Mouse (Mus musculus) left cerebral cortex, postnatal 36 days (tissue): Measurements from ENCODE around the gene Iba57. TPM values are rescaled to one million over a fixed set of nuclear protein-coding genes. Genes with fewer than 3 reads are reported as not detected.

ENCODE experiments used
- DNase-seq, 2 experiments: peaks; one replicate each; pipeline ENCODE4 v3.0.0; 2021 to 2022; ENCODE audit warnings: low spot score in 2 of 2, mixed read lengths in 1 of 2
- intact Hi-C: fragments of 180-260 bp; cut with DNase I; formaldehyde crosslinking; loops from one replicate; pipeline ENCODE4 v1.15.1; 2025
- total RNA-seq, 2 experiments: library from RNA; stranded (reverse); gene quantifications; 2 replicates each; pipeline ENCODE4 v1.2.3; 2021

Iba57 gene
- total RNA-seq, 2 experiments from 2014 or later: 6.8 to 7.8 TPM

GRCm38 (mm10) chr11:59176921-59177320 is 13.4 kb upstream of the Iba57 start:
- intact Hi-C loops: no loop called here
- no peak for DNase-seq

GRCm38 (mm10) chr11:59176475-59176874 is 12.9 kb upstream of the Iba57 start:
- DNase-seq: no peak
- intact Hi-C loops: no loop called here

DNA sequence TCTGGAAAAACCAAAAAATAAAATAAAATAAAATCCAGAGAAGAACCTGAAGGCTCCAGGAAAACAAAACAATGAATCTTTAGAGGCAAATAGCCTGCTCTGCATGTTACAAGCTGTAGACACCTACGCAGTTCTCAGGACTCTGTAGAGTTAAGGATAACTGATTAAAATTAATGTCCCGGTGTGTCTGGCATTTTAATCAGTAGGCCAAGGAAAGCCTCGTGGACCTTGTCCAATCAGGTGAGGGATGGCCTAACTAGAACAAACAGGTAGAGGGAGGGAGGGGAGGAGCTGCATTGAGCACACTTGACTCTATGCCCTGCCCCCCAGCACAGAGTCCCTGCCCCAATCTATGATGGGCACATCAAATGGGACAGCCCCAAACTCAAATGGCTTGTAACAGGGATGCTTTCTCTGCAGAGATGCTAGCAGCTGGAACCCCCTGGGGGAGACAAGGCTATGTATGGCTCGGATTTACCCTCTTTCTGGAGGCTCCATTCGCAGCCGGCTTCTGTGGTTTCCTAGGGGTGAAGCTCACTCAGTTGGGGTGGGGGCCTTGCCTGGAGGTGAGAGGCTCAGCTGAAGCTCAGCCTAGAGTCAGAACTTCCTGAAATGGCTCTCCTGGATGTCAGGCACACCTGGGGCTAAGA is 10.8 kb upstream of the Iba57 start:
- intact Hi-C loops: no loop called here
- DNase-seq: no peak

GRCm38 (mm10) chr11:59170549-59170948 is 7.0 kb upstream of the Iba57 start:
- intact Hi-C loops: no loop called here
- DNase-seq: no peak

DNA sequence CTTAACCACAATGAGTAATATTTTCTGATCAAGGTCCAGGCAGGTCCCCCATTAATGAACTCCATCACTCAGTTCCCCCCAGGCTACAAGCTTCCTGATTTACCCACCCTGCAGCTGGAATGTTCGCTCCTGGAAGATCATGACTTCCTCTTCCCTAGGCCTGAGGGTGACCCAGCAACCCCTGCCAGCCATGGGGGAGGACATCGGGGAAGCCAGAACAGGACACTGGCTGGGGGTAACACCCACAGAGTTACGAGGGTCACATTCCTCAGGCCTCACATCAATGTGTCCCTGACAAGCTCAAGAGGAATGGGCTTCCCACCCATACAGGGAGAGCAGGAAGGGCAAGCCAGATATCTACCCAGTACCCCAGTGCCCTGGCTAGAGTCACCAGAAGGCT is 6.3 kb upstream of the Iba57 start:
- intact Hi-C loops: no loop called here

GRCm38 (mm10) chr11:59165616-59166241 is 2.2 kb upstream of the Iba57 start:
- intact Hi-C loops: no loop called here
- no peak for DNase-seq

More for the DNA sequence above, 6.3 kb upstream of the Iba57 start:
- DNase-seq: no peak

GRCm38 (mm10) chr11:59164384-59164783 is 845 bp upstream of the Iba57 start:
- no peak for DNase-seq
- intact Hi-C loops: no loop called here

- intact Hi-C loops: no loop called here
- no peak for DNase-seq
Measured at GRCm38 (mm10) chr11:59162443-59163254, 890 bp downstream of the Iba57 start.

DNA sequence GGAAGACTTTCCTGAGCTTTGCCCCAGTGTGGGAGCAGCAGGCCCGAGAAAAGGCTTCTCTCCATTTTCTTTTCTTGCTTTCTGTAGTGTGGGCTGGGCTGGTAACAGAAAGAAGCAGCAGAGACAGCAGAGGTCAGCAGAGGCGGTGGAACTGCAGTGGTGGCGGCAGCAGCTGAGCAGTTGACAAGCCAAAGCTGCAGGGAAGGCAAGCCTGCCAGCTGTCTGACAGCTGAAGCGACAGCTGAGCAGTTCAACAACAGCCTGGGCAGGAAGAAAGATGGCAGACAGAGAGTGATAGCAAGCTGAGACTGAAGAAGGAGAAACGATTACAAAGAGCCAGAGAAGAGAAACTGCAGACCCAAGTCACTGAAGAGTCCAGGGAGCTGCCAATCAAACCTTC is 2.1 kb downstream of the Iba57 start:
- intact Hi-C loops: no loop called here
- DNase-seq: no peak

DNA sequence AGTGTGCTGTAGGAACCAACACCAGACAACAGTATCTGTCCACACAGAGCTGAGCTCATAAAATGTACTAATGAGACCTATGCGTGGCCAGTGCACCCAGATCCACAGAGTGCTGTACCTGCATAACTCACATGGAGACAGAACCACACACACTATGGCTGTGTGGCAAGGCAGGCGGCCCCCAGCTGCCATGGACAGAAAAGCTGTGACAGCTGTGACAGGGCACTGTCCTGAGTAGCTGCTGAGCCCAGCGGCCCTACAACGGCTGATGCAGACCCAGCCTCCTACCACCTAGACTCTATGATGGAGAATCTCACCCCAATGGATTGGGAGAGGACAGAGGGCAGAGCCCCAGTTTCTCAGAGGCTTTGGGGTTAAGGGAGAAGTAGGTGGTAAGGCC is 4.0 kb downstream of the Iba57 start:
- intact Hi-C loops: no loop called here
- no peak for DNase-seq

DNA sequence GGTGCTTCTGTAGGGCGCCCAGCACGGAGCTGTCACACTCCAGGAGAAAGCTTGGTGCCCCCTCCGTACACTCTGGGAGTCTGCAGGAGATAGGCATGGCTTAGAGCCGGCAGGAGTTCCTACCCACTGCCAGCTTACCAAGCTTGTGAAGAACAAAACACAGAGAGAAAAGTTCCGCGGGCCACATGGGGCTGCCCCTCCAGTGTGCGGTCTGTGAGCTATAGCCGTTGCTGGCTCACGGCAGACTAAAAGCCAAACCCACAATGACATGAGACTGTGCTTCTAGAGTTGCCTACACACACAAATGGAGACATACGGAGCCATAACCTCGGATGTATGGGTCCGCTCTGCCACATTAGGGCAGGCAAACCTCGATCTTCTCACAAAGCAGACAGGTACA is 4.4 kb downstream of the Iba57 start:
- no peak for DNase-seq
- intact Hi-C loops: no loop called here

DNA sequence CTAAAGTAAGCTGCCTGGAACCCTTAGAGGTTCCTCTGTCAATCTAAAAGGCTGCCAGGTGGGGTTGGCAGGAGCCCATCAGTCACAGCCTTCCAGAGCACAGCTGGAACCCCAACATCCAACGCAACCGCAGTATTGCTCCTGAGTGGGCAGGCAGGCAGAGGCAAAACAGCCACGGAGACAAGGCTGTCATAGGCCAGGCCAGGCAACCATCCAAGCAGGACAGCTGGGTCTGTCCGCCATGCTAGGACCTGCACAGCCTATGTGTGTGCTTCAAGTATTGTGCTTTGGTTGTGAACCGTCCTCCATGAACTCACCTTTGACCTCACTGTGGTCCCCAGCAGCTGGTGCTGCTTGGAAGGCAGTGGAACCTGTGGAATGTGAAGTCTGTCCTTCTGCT is 7.6 kb downstream of the Iba57 start:
- intact Hi-C loops: no loop called here
- no peak for DNase-seq

- no peak for DNase-seq
- intact Hi-C loops: no loop called here
Measured at GRCm38 (mm10) chr11:59154220-59154619, 9.3 kb downstream of the Iba57 start.

DNA sequence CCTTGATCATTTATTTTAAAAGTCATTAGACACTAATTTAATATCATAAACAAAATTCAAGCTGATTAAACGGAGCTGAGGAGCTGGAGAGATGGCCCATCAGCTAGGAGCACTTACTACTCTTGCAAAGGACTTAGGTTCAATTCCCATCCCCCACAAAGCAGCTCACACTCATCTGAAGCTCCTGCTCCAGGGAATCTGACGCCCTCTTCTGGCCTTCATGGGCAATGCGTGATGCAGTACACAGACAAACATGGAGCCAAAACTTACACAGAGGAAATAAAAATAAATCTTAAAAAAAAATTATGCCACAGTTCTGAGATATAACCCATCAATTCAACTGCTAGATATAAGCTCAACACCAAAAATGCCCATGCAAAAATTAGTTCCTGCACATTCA is 11.8 kb downstream of the Iba57 start:
- no peak for DNase-seq
- intact Hi-C loops: no loop called here

- intact Hi-C loops: no loop called here
- no peak for DNase-seq
Measured at GRCm38 (mm10) chr11:59149302-59149701, 14.2 kb downstream of the Iba57 start.

DNA sequence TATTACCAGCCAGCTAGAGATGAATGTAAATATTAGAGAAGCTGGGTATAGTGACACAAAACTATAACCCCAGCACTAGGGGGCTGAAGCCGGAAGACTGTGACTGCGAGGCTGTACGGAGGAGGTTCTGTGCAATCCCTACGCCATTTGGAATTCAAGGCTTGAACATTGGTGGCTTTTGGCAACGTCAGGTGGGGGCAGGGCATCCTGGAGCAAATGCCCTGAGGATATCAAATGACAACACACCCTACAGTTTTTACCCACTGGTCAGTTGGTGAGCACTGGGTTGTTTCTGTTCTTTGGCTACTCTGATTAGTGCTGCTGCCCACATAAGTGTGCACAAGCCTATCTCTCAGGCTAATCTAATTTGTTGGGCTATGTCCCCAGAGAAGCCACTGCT is 20.6 kb downstream of the Iba57 start:
- no peak for DNase-seq
- intact Hi-C loops: no loop called here

- intact Hi-C loops: no loop called here
- no peak for DNase-seq
Measured at GRCm38 (mm10) chr11:59141772-59142370, 21.7 kb downstream of the Iba57 start.

GRCm38 (mm10) chr11:59138537-59139486 is 24.7 kb downstream of the Iba57 start:
- intact Hi-C loops: no loop called here
- DNase-seq: no peak

- intact Hi-C loops: no loop called here
- no peak for DNase-seq
Measured at GRCm38 (mm10) chr11:59136994-59137706, 26.4 kb downstream of the Iba57 start.
